Mouse (Mus musculus) G1E (cell line): ENCODE results near the gene Cbx6. TPM values are rescaled to one million over a fixed set of nuclear protein-coding genes. Genes with fewer than 3 reads are reported as not detected.

Experiments
- ATAC-seq: 2 replicates; pipeline ENCODE4 v1.8.0; 2016; ENCODE audit warnings: mild to moderate bottlenecking; ENCODE audit not compliant: insufficient number of reproducible peaks, poor library complexity, low FRiP score, severe bottlenecking; ENCODE audit errors: extremely low read depth
- DNase-seq: peaks from one replicate; pipeline ENCODE4 v3.0.0; 2012; ENCODE audit warnings: low spot score
- H3K27me3 ChIP-seq: 2 replicates; pipeline ENCODE4 v1.6.1; 2012; ENCODE audit warnings: mild to moderate bottlenecking, low read length, inconsistent platforms; ENCODE audit not compliant: insufficient read depth
- H3K36me3 ChIP-seq: replicated peaks from 2 replicates; pipeline ENCODE3; 2012; ENCODE audit warnings: mild to moderate bottlenecking, inconsistent platforms
- H3K4me1 ChIP-seq: 2 replicates; pipeline ENCODE4 v1.6.1; 2012; ENCODE audit warnings: low read depth, low read length, inconsistent platforms, mixed read lengths; ENCODE audit not compliant: insufficient read depth
- H3K4me3 ChIP-seq: 2 replicates; pipeline ENCODE4 v1.5.1; 2012; ENCODE audit warnings: low read depth, mild to moderate bottlenecking, inconsistent platforms, low read length, moderate library complexity, mixed read lengths
- H3K9me3 ChIP-seq: replicated peaks from 2 replicates; pipeline ENCODE4 v1.6.1; 2012; ENCODE audit warnings: inconsistent platforms
- CTCF ChIP-seq: IDR thresholded peaks from 2 replicates; pipeline ENCODE4 v1.5.1; 2012; ENCODE audit warnings: low read depth, low read length, inconsistent platforms, mixed read lengths
- GATA1 ChIP-seq: IDR thresholded peaks from 2 replicates; pipeline ENCODE4 v1.6.1; 2012; ENCODE audit warnings: borderline replicate concordance, low read length, inconsistent platforms, mixed read lengths
- GATA2 ChIP-seq: IDR thresholded peaks from 2 replicates; pipeline ENCODE4 v1.6.1; 2012; ENCODE audit warnings: low read depth, low read length, inconsistent platforms, borderline replicate concordance
- POLR2AphosphoS5 ChIP-seq: IDR thresholded peaks from 2 replicates; pipeline ENCODE4 v1.6.1; 2012; ENCODE audit warnings: low read depth, low read length, inconsistent platforms; ENCODE audit not compliant: insufficient replicate concordance
- TAL1 ChIP-seq: conservative IDR thresholded peaks from 2 replicates; pipeline ENCODE4 v1.6.1; 2012; ENCODE audit warnings: low read depth, low read length, inconsistent platforms, mixed read lengths
- polyA plus RNA-seq: library from polyadenylated mRNA; stranded (reverse); fragments of >175 nt; gene quantifications from 2 replicates; pipeline ENCODE4 v1.2.3, GENCODE M21; 2012
- total RNA-seq, 2 experiments: library from RNA; stranded (forward) in 1 of 2; stranded (reverse) in 1 of 2; fragments of 200-1000 nt in 1 of 2; fragments of >200 nt in 1 of 2; fragmentation: Nextera tagmentation in 1 of 2; gene quantifications; 2 replicates each; pipeline ENCODE4 v1.2.3; 2014 to 2017

Gene Cbx6
- total and polyA plus RNA-seq, 3 experiments: 1.4 to 6.1 (median 5.9) TPM

- H3K36me3 ChIP-seq: no peaks in the 10 kb centered on the region
- peaks cover 7% of the 10 kb centered on the region; the same call in 1 of the 2 replicates for H3K27me3 ChIP-seq
- DNase-seq: no peak
- no peak overlapping the region for H3K4me3 ChIP-seq
- no peak for ATAC-seq
- H3K9me3 ChIP-seq: peaks cover 1% of the 10 kb centered on the region
- H3K4me1 ChIP-seq: no peaks in the 10 kb centered on the region
- TF ChIP-seq GATA1: no peak
- no peak for TF ChIP-seq CTCF
- TF ChIP-seq TAL1: no peak
- no peak for TF ChIP-seq POLR2AphosphoS5
- no peak for TF ChIP-seq GATA2
Observed at GRCm38 (mm10) chr15:79798591-79798990, 35.9 kb downstream of the Cbx6 start.

DNA sequence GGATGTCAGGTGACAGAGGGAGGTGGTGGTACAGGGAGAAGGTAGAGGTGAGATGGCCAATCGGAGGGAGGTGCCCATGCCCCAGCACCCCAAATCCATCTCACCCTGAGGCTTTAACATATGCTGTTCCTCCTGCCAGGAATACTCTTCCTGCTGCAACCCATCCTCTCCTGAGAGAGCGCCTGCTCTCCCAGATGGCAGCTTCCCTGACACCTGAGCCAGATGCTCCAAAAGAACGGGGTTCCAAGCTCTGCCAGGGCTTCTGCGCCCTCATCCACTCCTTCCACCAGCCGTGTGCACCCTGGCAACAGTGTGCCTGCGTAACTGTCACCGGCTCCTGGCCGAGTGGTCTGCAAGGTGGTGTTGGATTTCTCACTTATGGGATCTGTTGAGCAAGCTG lies 36.8 kb downstream of the Cbx6 start:
- TF ChIP-seq GATA2: no peak
- TF ChIP-seq POLR2AphosphoS5: no peak
- TF ChIP-seq GATA1: no peak
- no peak for TF ChIP-seq TAL1
- no peak for TF ChIP-seq CTCF
- Histone ChIP-seq H3K27me3 (peaks cover 7% of the 10 kb centered on the region; the same call in 1 of the 2 replicates), H3K36me3 (no peaks in the 10 kb centered on the region), H3K9me3 (no peaks in the 10 kb centered on the region), H3K4me1 (no peaks in the 10 kb centered on the region), H3K4me3 (no peak overlapping the region)
- DNase-seq: no peak
- ATAC-seq: no peak

DNA sequence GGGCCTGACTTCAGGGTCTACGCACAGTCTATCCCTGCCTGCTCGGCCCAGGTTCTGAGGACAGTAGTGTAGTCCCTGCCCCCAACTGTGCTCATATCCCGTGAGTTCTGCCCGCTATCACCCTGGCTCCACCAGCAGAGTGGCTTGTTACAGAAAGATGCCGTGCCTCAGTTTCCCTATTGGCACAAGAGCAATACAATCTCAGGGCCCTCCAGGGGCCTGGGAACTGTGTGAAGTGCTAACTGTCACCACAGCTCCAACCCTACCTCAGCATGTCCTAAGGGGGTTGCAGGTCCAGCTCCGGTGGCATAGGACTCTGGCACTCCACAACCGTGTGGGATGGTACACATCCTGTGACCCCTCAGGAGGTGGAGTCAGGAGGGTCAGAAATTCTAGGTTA lies 37.4 kb downstream of the Cbx6 start:
- DNase-seq (no peak), ATAC-seq (no peak)
- Histone ChIP-seq H3K36me3 (no peaks in the 10 kb centered on the region), H3K4me1 (no peaks in the 10 kb centered on the region), H3K4me3 (no peak overlapping the region), H3K9me3 (no peaks in the 10 kb centered on the region), H3K27me3 (peaks cover 7% of the 10 kb centered on the region; the same call in 1 of the 2 replicates)
- TF ChIP-seq POLR2AphosphoS5 (no peak), GATA1 (no peak), TAL1 (no peak)

DNA sequence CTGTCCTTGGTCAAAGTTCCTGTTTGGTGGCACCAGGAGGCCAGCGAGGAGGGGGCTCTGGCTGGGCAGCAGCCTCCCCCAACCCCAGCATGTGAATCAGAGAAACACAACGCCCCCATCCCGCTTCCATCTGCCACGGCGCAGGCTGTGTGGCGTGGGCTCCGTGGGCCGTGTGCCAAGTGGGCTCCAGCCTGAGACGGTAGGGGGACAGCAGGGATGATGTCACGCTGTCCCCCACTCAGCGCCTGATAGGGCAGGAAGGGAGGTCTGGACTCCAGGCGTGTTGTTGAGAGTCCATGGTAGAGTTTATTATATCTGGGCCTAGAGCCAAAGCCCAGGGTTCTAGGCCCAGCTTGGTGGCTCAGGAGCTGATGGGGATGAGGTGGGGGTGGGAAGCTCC lies 38.2 kb downstream of the Cbx6 start:
- ATAC-seq: no peak
- TF ChIP-seq CTCF (no peak), POLR2AphosphoS5 (no peak), TAL1 (no peak), GATA2 (no peak), GATA1 (no peak)
- Histone ChIP-seq H3K9me3 (no peaks in the 10 kb centered on the region), H3K4me3 (no peak overlapping the region), H3K4me1 (no peaks in the 10 kb centered on the region), H3K36me3 (no peaks in the 10 kb centered on the region), H3K27me3 (peaks cover 7% of the 10 kb centered on the region; the same call in 1 of the 2 replicates)
- no peak for DNase-seq

GRCm38 (mm10) chr15:79794173-79794572 lies 40.3 kb downstream of the Cbx6 start:
- Histone ChIP-seq H3K9me3 (no peaks in the 10 kb centered on the region), H3K4me1 (no peaks in the 10 kb centered on the region), H3K4me3 (no peak overlapping the region), H3K36me3 (no peaks in the 10 kb centered on the region), H3K27me3 (peaks cover 15% of the 10 kb centered on the region; the same call in 1 of the 2 replicates)
- no peak for TF ChIP-seq TAL1
- no peak for TF ChIP-seq POLR2AphosphoS5
- TF ChIP-seq CTCF: no peak
- TF ChIP-seq GATA2: no peak
- no peak for TF ChIP-seq GATA1
- ATAC-seq (no peak), DNase-seq (no peak)

DNA sequence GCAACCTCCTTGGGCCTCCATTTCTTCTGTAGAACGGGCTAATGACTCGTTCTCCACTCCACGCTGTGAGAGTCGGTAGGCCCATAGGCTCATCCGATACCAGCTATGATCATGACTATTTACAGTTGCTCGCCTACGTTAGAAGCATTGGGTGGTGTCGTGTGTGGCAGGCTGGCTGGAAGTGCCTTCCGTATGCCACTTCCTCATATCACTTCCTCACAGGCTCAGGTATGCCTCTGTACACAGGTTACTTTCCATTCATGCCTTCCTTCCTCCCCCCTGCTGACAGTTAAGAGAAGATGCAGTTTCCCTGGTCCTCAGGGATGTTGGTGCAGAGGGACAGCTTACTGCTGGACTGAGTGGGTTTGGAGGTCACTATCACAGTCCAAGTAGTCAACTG lies 41.4 kb downstream of the Cbx6 start:
- Histone ChIP-seq H3K4me3 (no peak overlapping the region), H3K4me1 (no peaks in the 10 kb centered on the region), H3K36me3 (no peaks in the 10 kb centered on the region), H3K27me3 (peaks cover 16% of the 10 kb centered on the region), H3K9me3 (no peaks in the 10 kb centered on the region)
- DNase-seq: no peak
- TF ChIP-seq POLR2AphosphoS5: no peak
- ATAC-seq: no peak

DNA sequence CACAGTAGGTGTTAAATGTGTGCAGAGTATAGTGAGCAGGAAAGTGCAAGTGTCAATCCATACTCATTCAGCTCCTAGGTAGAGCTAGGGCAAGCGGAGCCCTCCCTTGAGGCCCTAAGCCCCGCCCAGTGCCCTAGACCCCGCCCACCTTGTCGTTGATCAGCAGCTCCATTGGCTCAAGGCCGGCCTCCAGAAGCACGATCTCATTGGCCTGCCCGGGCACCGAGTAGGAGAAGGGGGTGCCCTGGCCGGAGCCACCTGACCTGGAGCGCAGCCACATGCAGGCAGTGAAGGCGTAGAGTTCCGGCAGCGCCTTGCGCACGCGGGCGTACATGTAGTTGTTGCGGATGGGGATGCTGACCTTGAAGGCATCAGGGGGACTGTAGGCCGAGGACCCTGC lies 42.0 kb downstream of the Cbx6 start:
- ATAC-seq (no peak), DNase-seq (no peak)
- Histone ChIP-seq H3K4me3 (no peak overlapping the region), H3K27me3 (peaks cover 14% of the 10 kb centered on the region), H3K36me3 (no peaks in the 10 kb centered on the region), H3K4me1 (no peaks in the 10 kb centered on the region), H3K9me3 (no peaks in the 10 kb centered on the region)
- TF ChIP-seq GATA1 (no peak), CTCF (no peak), POLR2AphosphoS5 (no peak), GATA2 (no peak), TAL1 (no peak)
